Mouse (Mus musculus): ENCODE results near the gene Lrrn1.

Lrrn1 gene

GRCm38 (mm10) chr6:107528877-107529864 is at the start of gene Lrrn1:
TSS of gene Lrrn1 (plus strand) at chr6:107529768.
- DNase-seq: peak; percentile 90

- no peak for DNase-seq
Measured at GRCm38 (mm10) chr6:107494491-107494890, 35.1 kb upstream of the Lrrn1 start.

GRCm38 (mm10) chr6:107495830-107496229 is 33.7 kb upstream of the Lrrn1 start:
- DNase-seq: no peak

GRCm38 (mm10) chr6:107513716-107514115 is 15.9 kb upstream of the Lrrn1 start:
- no peak for DNase-seq

GRCm38 (mm10) chr6:107523953-107524352 is 5.6 kb upstream of the Lrrn1 start:
- no peak for DNase-seq

- DNase-seq: peak; percentile 82
Measured at GRCm38 (mm10) chr6:107529911-107530431, 403 bp downstream of the Lrrn1 start.

GRCm38 (mm10) chr6:107530621-107531285 is 1.2 kb downstream of the Lrrn1 start:
- peak; percentile 56 for DNase-seq

- no peak for DNase-seq
Measured at GRCm38 (mm10) chr6:107531526-107532080, 2.0 kb downstream of the Lrrn1 start.

- no peak for DNase-seq
Measured at GRCm38 (mm10) chr6:107534533-107534932, 5.0 kb downstream of the Lrrn1 start.

GRCm38 (mm10) chr6:107536631-107537030 is 7.1 kb downstream of the Lrrn1 start:
- no peak for DNase-seq

- no peak for DNase-seq
Measured at GRCm38 (mm10) chr6:107541222-107541621, 11.7 kb downstream of the Lrrn1 start.

- DNase-seq: peak; percentile 54
Measured at GRCm38 (mm10) chr6:107541918-107542317, 12.3 kb downstream of the Lrrn1 start.

GRCm38 (mm10) chr6:107546272-107546671 is 16.7 kb downstream of the Lrrn1 start:
- no peak for DNase-seq

GRCm38 (mm10) chr6:107552511-107552910 is 22.9 kb downstream of the Lrrn1 start:
- no peak for DNase-seq

- no peak for DNase-seq
Measured at GRCm38 (mm10) chr6:107555364-107555763, 25.8 kb downstream of the Lrrn1 start.

- peak; percentile 85 for DNase-seq
Measured at GRCm38 (mm10) chr6:107556996-107557395, 27.4 kb downstream of the Lrrn1 start.

GRCm38 (mm10) chr6:107557806-107558205 is 28.2 kb downstream of the Lrrn1 start:
- no peak for DNase-seq

- no peak for DNase-seq
Measured at GRCm38 (mm10) chr6:107562255-107562654, 32.7 kb downstream of the Lrrn1 start.

- DNase-seq: peak; percentile 88
Measured at GRCm38 (mm10) chr6:107566944-107567634, 37.5 kb downstream of the Lrrn1 start.

GRCm38 (mm10) chr6:107574561-107574960 is 45.0 kb downstream of the Lrrn1 start:
- no peak for DNase-seq

GRCm38 (mm10) chr6:107575405-107575804 is 45.8 kb downstream of the Lrrn1 start:
- no peak for DNase-seq

- DNase-seq: no peak
Measured at GRCm38 (mm10) chr6:107577309-107577708, 47.7 kb downstream of the Lrrn1 start.

All from cerebellum, adult 9-11 months (tissue).